Comparison of ENCODE assay signal across 20 mouse cellular contexts in the genomic region with DNA sequence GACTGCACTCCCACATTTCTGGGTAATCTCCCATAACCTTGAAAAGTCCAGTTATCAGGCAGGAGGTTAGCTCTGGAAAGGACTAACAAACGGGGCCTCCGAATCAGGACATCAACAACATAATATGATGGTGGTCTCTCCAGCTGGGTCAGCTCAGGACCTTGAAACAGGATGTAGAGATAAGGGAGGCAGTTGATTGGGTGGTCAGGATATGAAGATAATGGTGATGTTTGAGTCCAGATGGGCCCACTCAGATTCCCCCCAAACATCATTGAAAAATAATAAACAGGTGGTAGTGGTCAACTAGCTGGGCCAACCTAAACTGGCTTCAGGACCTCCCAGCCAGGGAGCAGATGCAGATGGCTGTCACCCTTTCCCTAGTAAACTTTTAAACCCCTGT. TPM values are rescaled to one million over a fixed set of nuclear protein-coding genes. Genes with fewer than 3 reads are reported as not detected.
DNase-seq lines count a peak whose midpoint lies in the region; ATAC-seq and TF ChIP-seq lines count a peak whose summit lies in the region.
"Had no signal": no experiment of that assay in that cellular context is flagged by ENCODE, and none has a peak within 500 bp of the region (broad histone marks: within the 10 kb centered on the region; RNA-seq: fewer than 3 reads in every experiment).

No protein-coding gene starts in this region.

- H3K27ac ChIP-seq in kidney, embryonic 14.5 days (ENCODE audit: low read depth, low read length) = no peak overlapping the region
- H3K27ac ChIP-seq in lung, postnatal 0 days (ENCODE audit: low read length) = no peak overlapping the region
- H3K27ac ChIP-seq: embryonic facial prominence, embryonic 10.5 days; forebrain, embryonic 13.5 days; gastrocnemius, adult 2 months; heart, embryonic 13.5 days; hindbrain, embryonic 12.5 days had no signal

- H3K9ac ChIP-seq in kidney, embryonic 14.5 days (ENCODE audit: low read depth, low read length) = no peak overlapping the region
- no peak overlapping the region for H3K9ac ChIP-seq in lung, postnatal 0 days (replicated peaks; ENCODE audit: low read depth)
- H3K9ac ChIP-seq: forebrain, embryonic 13.5 days; heart, embryonic 13.5 days; hindbrain, embryonic 12.5 days had no signal

- no peak overlapping the region for H3K4me3 ChIP-seq in kidney, embryonic 14.5 days (ENCODE audit: low read length)
- no peak overlapping the region for H3K4me3 ChIP-seq in lung, postnatal 0 days (ENCODE audit: low read depth, low read length)
- H3K4me3 ChIP-seq: embryonic facial prominence, embryonic 10.5 days; forebrain, embryonic 13.5 days; gastrocnemius, adult 2 months; heart, embryonic 13.5 days; hindbrain, embryonic 12.5 days had no signal

- TF ChIP-seq CTCF in lung, postnatal 0 days (IDR thresholded peaks at IDR 0.05) = no peak

- no peaks in the 10 kb centered on the region for H3K9me3 ChIP-seq in kidney, embryonic 14.5 days (ENCODE audit: control insufficient read depth, low read length)
- no peaks in the 10 kb centered on the region for H3K9me3 ChIP-seq in lung, postnatal 0 days (ENCODE audit: low read length)
- H3K9me3 ChIP-seq: embryonic facial prominence, embryonic 10.5 days; forebrain, embryonic 13.5 days; heart, embryonic 13.5 days; hindbrain, embryonic 12.5 days had no signal

- H3K27me3 ChIP-seq in kidney, embryonic 14.5 days (ENCODE audit: control insufficient read depth, insufficient read depth, low read length) = no peaks in the 10 kb centered on the region
- H3K27me3 ChIP-seq in lung, postnatal 0 days (replicated peaks; ENCODE audit: insufficient read depth, low read length) = no peaks in the 10 kb centered on the region
- H3K27me3 ChIP-seq: CH12.LX; forebrain, embryonic 13.5 days; heart, embryonic 13.5 days; hindbrain, embryonic 12.5 days had no signal

- no peaks in the 10 kb centered on the region for H3K36me3 ChIP-seq in kidney, embryonic 14.5 days (ENCODE audit: control insufficient read depth, insufficient read depth, low read length)
- no peaks in the 10 kb centered on the region for H3K36me3 ChIP-seq in lung, postnatal 0 days (ENCODE audit: insufficient read depth, low read length)
- H3K36me3 ChIP-seq: embryonic facial prominence, embryonic 10.5 days; heart, embryonic 13.5 days; hindbrain, embryonic 12.5 days had no signal

- no peak for DNase-seq in kidney, postnatal 10 days
- DNase-seq in kidney, postnatal 4 days = peak; percentile 5 to 31
- DNase-seq in kidney, adult 9 months = no peak
- DNase-seq in lung, postnatal 0 days (ENCODE audit: low spot score) = peak; percentile 23
- no peak for DNase-seq in lung, postnatal 25 days (ENCODE audit: low spot score)
- no peak for DNase-seq in embryo, embryonic 11 days
- DNase-seq: adrenal gland, adult 2 months; adrenal gland, postnatal 25 days; cerebellum, adult 18-20 months; cerebellum, adult 9-11 months; cerebellum, postnatal 36 days; gastrocnemius, adult 2 months; gastrocnemius, postnatal 25 days; heart, postnatal 4 days had no signal

- 70% methylated on average over 2 of the region's 2 CpGs for WGBS in kidney, embryonic 14.5 days
- 49% methylated on average over 2 of the region's 2 CpGs for WGBS in lung, postnatal 0 days

- no peaks in the 10 kb centered on the region for H3K4me1 ChIP-seq in kidney, embryonic 14.5 days (ENCODE audit: control insufficient read depth, insufficient read depth, low read length)
- peaks cover 3% of the 10 kb centered on the region; the same call in 1 of the 2 replicates for H3K4me1 ChIP-seq in lung, postnatal 0 days (ENCODE audit: insufficient read depth, low read depth, low read length)
- H3K4me1 ChIP-seq: embryonic facial prominence, embryonic 10.5 days; forebrain, embryonic 13.5 days; heart, embryonic 13.5 days; hindbrain, embryonic 12.5 days had no signal

- TF ChIP-seq EP300 in lung, postnatal 0 days (IDR thresholded peaks at IDR 0.05) = no peak; the same call in 1 of the 2 replicates

- ATAC-seq in kidney, embryonic 14.5 days (ENCODE audit: low FRiP score, low TSS enrichment) = peak; percentile 66; the same call in 1 of the 2 replicates
- ATAC-seq in lung, postnatal 0 days = peak; percentile 72
- ATAC-seq: forebrain, embryonic 13.5 days had no signal

- H3K4me2 ChIP-seq in kidney, embryonic 14.5 days (replicated peaks; ENCODE audit: low read depth, low read length) = no peak overlapping the region
- H3K4me2 ChIP-seq in lung, postnatal 0 days (replicated peaks; ENCODE audit: low read depth, low read length) = no peak overlapping the region
- H3K4me2 ChIP-seq: forebrain, embryonic 13.5 days; heart, embryonic 13.5 days; hindbrain, embryonic 12.5 days had no signal

RNA-seq across cellular contexts. Expression of gene Enpep, which starts 25.6 kb away (rescaled TPM):
- 45.1 and 66.4 TPM in 2 replicates for polyA plus RNA-seq in kidney, embryonic 14.5 days (2014; fragmentation: Nextera tagmentation; extraction: Ambion mirVana)
- 106 and 118 TPM in 2 replicates for polyA plus RNA-seq in lung, postnatal 0 days (2015; fragmentation: Nextera tagmentation; extraction: Ambion mirVana)

Comparison
In these comparisons a context has a peak if more than half of its experiments do, and no peak if none do; other contexts are left out.
1. DNase-seq: peak in kidney, postnatal 4 days (2 of 2) and lung, postnatal 0 days (single experiment); none in kidney, postnatal 10 days (single experiment), kidney, adult 9 months (single experiment), lung, postnatal 25 days (single experiment) and embryo, embryonic 11 days (single experiment).